In the genomic region with DNA sequence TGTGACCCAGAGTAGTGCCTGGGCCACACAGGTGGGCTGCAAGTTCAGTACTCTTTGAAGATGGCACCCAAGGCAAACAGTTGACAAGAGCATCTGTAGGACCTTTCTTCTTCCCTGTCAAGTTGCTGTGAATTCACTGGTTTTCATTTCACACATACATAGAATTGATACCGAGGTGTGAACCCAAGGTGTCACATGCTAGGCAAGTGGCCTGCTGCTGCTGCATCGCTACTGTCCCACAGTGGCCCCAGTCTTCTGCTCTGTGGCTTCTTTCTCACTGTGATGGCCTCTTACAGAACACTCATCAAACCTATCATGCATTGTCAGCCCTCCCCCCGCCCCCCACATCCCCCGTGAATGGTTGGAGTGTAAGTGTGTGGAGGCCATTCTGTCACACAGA, we compare ENCODE assay signal across 16 mouse cellular contexts.
"Had no signal": no experiment of that assay in that cellular context is flagged by ENCODE, and none has a peak within 500 bp of the region (broad histone marks: within the 10 kb centered on the region; RNA-seq: fewer than 3 reads in every experiment).

No protein-coding gene starts in this region.

- H3K9me3 ChIP-seq: neural tube, embryonic 13.5 days; neural tube, embryonic 15.5 days; stomach, embryonic 15.5 days had no signal

- H3K36me3 ChIP-seq: neural tube, embryonic 13.5 days had no signal

- H3K27ac ChIP-seq: neural tube, embryonic 13.5 days; neural tube, embryonic 15.5 days; stomach, embryonic 15.5 days; stomach, postnatal 0 days had no signal

- H3K4me2 ChIP-seq: neural tube, embryonic 13.5 days; neural tube, embryonic 15.5 days; stomach, embryonic 15.5 days had no signal

- H3K4me3 ChIP-seq: neural tube, embryonic 13.5 days; neural tube, embryonic 15.5 days; stomach, embryonic 15.5 days had no signal

- DNase-seq: retina, postnatal 1 day; right cerebral cortex, adult 18-20 months; right cerebral cortex, postnatal 14 days; right cerebral cortex, postnatal 25 days; right cerebral cortex, postnatal 4 days; spleen, adult 18-20 months; thymus, adult 18-20 months; thymus, adult 2 months; thymus, postnatal 14 days; thymus, postnatal 25 days; thymus, postnatal 36 days; thymus, postnatal 4 days had no signal

- H3K27me3 ChIP-seq: neural tube, embryonic 13.5 days; neural tube, embryonic 15.5 days; stomach, embryonic 15.5 days had no signal

- H3K9ac ChIP-seq: neural tube, embryonic 13.5 days; neural tube, embryonic 15.5 days; stomach, embryonic 15.5 days had no signal
